Comparison of ENCODE assay signal across 9 mouse cellular contexts in genomic region chr4:133170056-133170524, GRCm38 (mm10). TPM values are rescaled to one million over a fixed set of nuclear protein-coding genes. Genes with fewer than 3 reads are reported as not detected.
DNase-seq lines count a peak whose midpoint lies in the region; ATAC-seq and TF ChIP-seq lines count a peak whose summit lies in the region.
"Had no signal": no experiment of that assay in that cellular context is flagged by ENCODE, and none has a peak within 500 bp of the region (broad histone marks: within the 10 kb centered on the region; RNA-seq: fewer than 3 reads in every experiment).

No protein-coding gene starts in this region.

- ATAC-seq in lung, embryonic 14.5 days (ENCODE audit: insufficient read depth) = no peak
- ATAC-seq in common myeloid progenitor, adult 5-6 weeks (replicated peaks; ENCODE audit: low read depth, poor library complexity, severe bottlenecking) = peak; percentile 81
- ATAC-seq in lung, embryonic 15.5 days (ENCODE audit: borderline replicate concordance, extremely low read depth, low FRiP score, low TSS enrichment) = no peak
- ATAC-seq in stomach, embryonic 16.5 days (ENCODE audit: insufficient read depth, low FRiP score) = no peak
- no peak for ATAC-seq in midbrain, embryonic 14.5 days (ENCODE audit: low FRiP score, low TSS enrichment)

- WGBS in lung, embryonic 14.5 days = 67% methylated on average over 3 of the region's 3 CpGs
- 16% methylated on average over 3 of the region's 3 CpGs for WGBS in lung, adult 2 months
- WGBS in lung, embryonic 15.5 days = 72% methylated on average over 3 of the region's 3 CpGs
- 72% methylated on average over 3 of the region's 3 CpGs for WGBS in stomach, embryonic 16.5 days
- 90% methylated on average over 3 of the region's 3 CpGs for WGBS in midbrain, embryonic 14.5 days

- TF ChIP-seq CTCF in lung, embryonic 14.5 days (IDR thresholded peaks at IDR 0.05; ENCODE audit: low read depth) = no peak
- TF ChIP-seq CTCF in lung, adult 2 months (IDR thresholded peaks at IDR 0.05; ENCODE audit: insufficient read depth, low read length) = no peak

- peaks cover 17% of the 10 kb centered on the region for H3K4me1 ChIP-seq in lung, embryonic 14.5 days (ENCODE audit: insufficient read depth)
- peaks cover 47% of the 10 kb centered on the region for H3K4me1 ChIP-seq in lung, adult 2 months (ENCODE audit: control insufficient read depth, insufficient read depth, low read length)
- peaks cover 47% of the 10 kb centered on the region for H3K4me1 ChIP-seq in lung, embryonic 15.5 days
- peaks cover 34% of the 10 kb centered on the region for H3K4me1 ChIP-seq in stomach, embryonic 16.5 days (ENCODE audit: control insufficient read depth, insufficient read depth, low read length)
- 0 out of 2 replicates have a peak, but pooled peaks cover under 1% of the 10 kb centered on the region for H3K4me1 ChIP-seq in midbrain, embryonic 14.5 days (ENCODE audit: control insufficient read depth, insufficient read depth, low read length)

- H3K9ac ChIP-seq in lung, embryonic 14.5 days = no peak overlapping the region
- no peak overlapping the region for H3K9ac ChIP-seq in lung, embryonic 15.5 days
- no peak overlapping the region for H3K9ac ChIP-seq in stomach, embryonic 16.5 days (ENCODE audit: low read length)
- H3K9ac ChIP-seq in midbrain, embryonic 14.5 days (replicated peaks; ENCODE audit: low read length) = no peak overlapping the region

- H3K27ac ChIP-seq in lung, embryonic 14.5 days (ENCODE audit: low read depth) = peak overlapping the region; percentile 18
- peak overlapping the region; percentile 60 for H3K27ac ChIP-seq in lung, embryonic 15.5 days
- peak overlapping the region; percentile 80 for H3K27ac ChIP-seq in stomach, embryonic 16.5 days (ENCODE audit: low read length)
- H3K27ac ChIP-seq in midbrain, embryonic 14.5 days (replicated peaks; ENCODE audit: low read depth, low read length) = no peak overlapping the region

- TF ChIP-seq POLR2A in lung, adult 2 months (IDR thresholded peaks at IDR 0.05; ENCODE audit: borderline replicate concordance, extremely low read depth, low read depth, low read length) = no peak

- H3K4me3 ChIP-seq in lung, embryonic 14.5 days (ENCODE audit: low read depth, low read length) = no peak overlapping the region
- no peak overlapping the region for H3K4me3 ChIP-seq in lung, adult 2 months (replicated peaks; ENCODE audit: extremely low read depth, low read depth, low read length)
- no peak overlapping the region for H3K4me3 ChIP-seq in lung, embryonic 15.5 days
- no peak overlapping the region for H3K4me3 ChIP-seq in stomach, embryonic 16.5 days (replicated peaks; ENCODE audit: low read length)
- H3K4me3 ChIP-seq in midbrain, embryonic 14.5 days (replicated peaks; ENCODE audit: low read depth, low read length) = no peak overlapping the region

- DNase-seq in lung, embryonic 14.5 days = no peak
- DNase-seq in lung, adult 2 months = no peak
- DNase-seq in thymus, adult 18-20 months = no peak
- no peak for DNase-seq in midbrain, embryonic 14.5 days
- DNase-seq: adrenal gland, postnatal 36 days had no signal

- peaks cover 9% of the 10 kb centered on the region; the same call in 1 of the 2 replicates for H3K36me3 ChIP-seq in lung, embryonic 14.5 days (ENCODE audit: insufficient read depth)
- peaks cover 3% of the 10 kb centered on the region; the same call in 1 of the 2 replicates for H3K36me3 ChIP-seq in lung, embryonic 15.5 days
- no peaks in the 10 kb centered on the region for H3K36me3 ChIP-seq in stomach, embryonic 16.5 days (ENCODE audit: control insufficient read depth, insufficient read depth, low read length)
- H3K36me3 ChIP-seq in midbrain, embryonic 14.5 days (ENCODE audit: control insufficient read depth, insufficient read depth, low read length) = no peaks in the 10 kb centered on the region

- no peaks in the 10 kb centered on the region for H3K9me3 ChIP-seq in lung, embryonic 14.5 days (ENCODE audit: low read depth, low read length)
- H3K9me3 ChIP-seq in lung, embryonic 15.5 days = no peaks in the 10 kb centered on the region
- no peaks in the 10 kb centered on the region for H3K9me3 ChIP-seq in stomach, embryonic 16.5 days (replicated peaks; ENCODE audit: control insufficient read depth, low read length)
- H3K9me3 ChIP-seq in midbrain, embryonic 14.5 days (ENCODE audit: control insufficient read depth, low read length) = no peaks in the 10 kb centered on the region

- no peak overlapping the region for H3K4me2 ChIP-seq in lung, embryonic 14.5 days
- H3K4me2 ChIP-seq in lung, embryonic 15.5 days = no peak overlapping the region; the same call in 1 of the 2 replicates
- no peak overlapping the region; the same call in 1 of the 2 replicates for H3K4me2 ChIP-seq in stomach, embryonic 16.5 days (ENCODE audit: low read depth, low read length)
- no peak overlapping the region for H3K4me2 ChIP-seq in midbrain, embryonic 14.5 days (ENCODE audit: low read length)

- H3K27me3 ChIP-seq in lung, embryonic 14.5 days (ENCODE audit: insufficient read depth, low read length) = no peaks in the 10 kb centered on the region
- no peaks in the 10 kb centered on the region for H3K27me3 ChIP-seq in lung, embryonic 15.5 days
- H3K27me3 ChIP-seq in stomach, embryonic 16.5 days (ENCODE audit: control insufficient read depth, insufficient read depth, low read length) = no peaks in the 10 kb centered on the region
- no peaks in the 10 kb centered on the region for H3K27me3 ChIP-seq in midbrain, embryonic 14.5 days (ENCODE audit: control insufficient read depth, insufficient read depth, low read length)

RNA-seq across cellular contexts. Expression of gene Wasf2, which starts 39.8 kb away (rescaled TPM):
- 96.3 and 101 TPM in 2 replicates for polyA plus RNA-seq in lung, embryonic 14.5 days (2014; fragmentation: Nextera tagmentation; extraction: Ambion mirVana)
- 91.7 and 109 TPM in 2 replicates for polyA plus RNA-seq in lung, adult 2 months (2012; rRNA removed)
- 45.6 and 61.3 TPM in 2 replicates for total RNA-seq in common myeloid progenitor, adult 5-6 weeks (2017)
- polyA plus RNA-seq in lung, embryonic 15.5 days (2015; fragmentation: Nextera tagmentation; extraction: Ambion mirVana) = 120 and 136 TPM in 2 replicates
- 84.3 and 98.6 TPM in 2 replicates for polyA plus RNA-seq in stomach, embryonic 16.5 days (2015; fragmentation: Nextera tagmentation; extraction: Ambion mirVana)
- polyA plus RNA-seq in midbrain, embryonic 14.5 days (2014; fragmentation: Nextera tagmentation; extraction: Ambion mirVana) = 19.6 and 23.1 TPM in 2 replicates

RNA-seq across cellular contexts. Expression of gene Cd164l2, which starts 41.8 kb away (rescaled TPM):
- 5.0 and 7.4 TPM in 2 replicates for polyA plus RNA-seq in lung, embryonic 14.5 days (2014; fragmentation: Nextera tagmentation; extraction: Ambion mirVana)
- 2.8 and 4.3 TPM in 2 replicates for polyA plus RNA-seq in lung, adult 2 months (2012; rRNA removed)
- not detected in 2 replicates for total RNA-seq in common myeloid progenitor, adult 5-6 weeks (2017)
- polyA plus RNA-seq in lung, embryonic 15.5 days (2015; fragmentation: Nextera tagmentation; extraction: Ambion mirVana) = 8.2 and 8.5 TPM in 2 replicates
- 9.2 and 9.5 TPM in 2 replicates for polyA plus RNA-seq in stomach, embryonic 16.5 days (2015; fragmentation: Nextera tagmentation; extraction: Ambion mirVana)
- polyA plus RNA-seq in midbrain, embryonic 14.5 days (2014; fragmentation: Nextera tagmentation; extraction: Ambion mirVana) = 0.95 and 2.9 TPM in 2 replicates
- polyA plus RNA-seq: forebrain, embryonic 11.5 days had no signal

RNA-seq across cellular contexts. Expression of gene Gpr3, which starts 42.2 kb away (rescaled TPM):
- polyA plus RNA-seq in lung, embryonic 14.5 days (2014; fragmentation: Nextera tagmentation; extraction: Ambion mirVana) = 0.18 TPM in 1 of 2 replicates, not detected in the other
- polyA plus RNA-seq in lung, adult 2 months (2012; rRNA removed) = 0.18 and 0.60 TPM in 2 replicates
- total RNA-seq in common myeloid progenitor, adult 5-6 weeks (2017) = not detected in 2 replicates
- 0.10 TPM in 1 of 2 replicates, not detected in the other for polyA plus RNA-seq in lung, embryonic 15.5 days (2015; fragmentation: Nextera tagmentation; extraction: Ambion mirVana)
- polyA plus RNA-seq in stomach, embryonic 16.5 days (2015; fragmentation: Nextera tagmentation; extraction: Ambion mirVana) = 0.12 TPM in 1 of 2 replicates, not detected in the other
- 1.3 and 2.4 TPM in 2 replicates for polyA plus RNA-seq in midbrain, embryonic 14.5 days (2014; fragmentation: Nextera tagmentation; extraction: Ambion mirVana)
